Mouse (Mus musculus) urinary bladder, adult 18-20 months (tissue): ENCODE results near the gene Dapk2.

Source experiments
- DNase-seq, 2 experiments: peaks; one replicate each; pipeline ENCODE4 v3.0.0; 2022; ENCODE audit warnings: low spot score in 2 of 2, mixed read lengths in 2 of 2

Gene Dapk2

GRCm38 (mm10) chr9:66157958-66158830, at the start of gene Dapk2:
Dapk2 (plus strand) TSS chr9:66158223.
- DNase-seq: peak; percentile 74 to 83

- DNase-seq: no peak
Observed at GRCm38 (mm10) chr9:66109574-66109973, 48.4 kb upstream of the Dapk2 start.

- DNase-seq: no peak
Observed at GRCm38 (mm10) chr9:66110126-66110525, 47.9 kb upstream of the Dapk2 start.

GRCm38 (mm10) chr9:66110611-66111379, 47.2 kb upstream of the Dapk2 start:
- no peak for DNase-seq

GRCm38 (mm10) chr9:66114341-66114740, 43.7 kb upstream of the Dapk2 start:
- DNase-seq: no peak

GRCm38 (mm10) chr9:66116890-66117289, 41.1 kb upstream of the Dapk2 start:
- peak in 1 of 2 experiments; percentile 21 for DNase-seq

- DNase-seq: no peak
Observed at GRCm38 (mm10) chr9:66119498-66119897, 38.5 kb upstream of the Dapk2 start.

- no peak for DNase-seq
Observed at GRCm38 (mm10) chr9:66120106-66120505, 37.9 kb upstream of the Dapk2 start.

GRCm38 (mm10) chr9:66120945-66121344, 37.1 kb upstream of the Dapk2 start:
- DNase-seq: no peak

GRCm38 (mm10) chr9:66121421-66121820, 36.6 kb upstream of the Dapk2 start:
- DNase-seq: no peak

GRCm38 (mm10) chr9:66123648-66124047, 34.4 kb upstream of the Dapk2 start:
- DNase-seq: no peak

GRCm38 (mm10) chr9:66124111-66124531, 33.9 kb upstream of the Dapk2 start:
- DNase-seq: no peak

- peak; percentile 95 to 98 for DNase-seq
Observed at GRCm38 (mm10) chr9:66124681-66125542, 33.1 kb upstream of the Dapk2 start.

GRCm38 (mm10) chr9:66125543-66126455, 32.2 kb upstream of the Dapk2 start:
- DNase-seq: no peak

GRCm38 (mm10) chr9:66126456-66127192, 31.4 kb upstream of the Dapk2 start, which contains the start of the genes Snx1 and Ciao2a:
Snx1 (minus strand) TSS chr9:66126587.
Ciao2a (plus strand) TSS chr9:66126611.
- peak; percentile 79 to 92 for DNase-seq

- DNase-seq: no peak
Observed at GRCm38 (mm10) chr9:66127193-66127546, 30.9 kb upstream of the Dapk2 start.

GRCm38 (mm10) chr9:66127884-66128283, 30.1 kb upstream of the Dapk2 start:
- no peak for DNase-seq

- DNase-seq: no peak
Observed at GRCm38 (mm10) chr9:66131466-66131865, 26.6 kb upstream of the Dapk2 start.

- no peak for DNase-seq
Observed at GRCm38 (mm10) chr9:66135967-66136366, 22.1 kb upstream of the Dapk2 start.

- no peak for DNase-seq
Observed at GRCm38 (mm10) chr9:66138193-66138592, 19.8 kb upstream of the Dapk2 start.
